ENCODE assay signal across 7 mouse cellular contexts in the genomic region with DNA sequence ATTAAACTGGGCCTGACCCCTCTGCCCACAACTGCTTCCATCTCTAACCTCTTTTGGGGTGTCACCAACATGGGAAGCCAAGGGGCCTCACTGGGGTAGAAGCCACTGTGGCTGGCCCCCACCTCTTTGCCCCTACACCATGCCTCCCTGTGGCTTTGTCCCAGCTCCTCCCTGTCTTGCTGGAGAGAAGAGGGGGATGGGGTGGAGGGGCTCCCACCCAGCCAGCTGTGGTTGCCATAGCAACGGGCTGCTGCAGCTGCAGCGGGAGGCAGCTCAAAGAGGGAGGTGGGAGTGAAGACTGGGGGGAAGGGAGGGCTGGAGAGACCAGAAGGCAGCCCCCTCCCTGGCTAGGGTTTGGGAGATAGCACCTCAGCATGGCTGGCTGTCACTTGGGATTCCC. TPM values are rescaled to one million over a fixed set of nuclear protein-coding genes. Genes with fewer than 3 reads are reported as not detected.
DNase-seq lines count a peak whose midpoint lies in the region; ATAC-seq and TF ChIP-seq lines count a peak whose summit lies in the region.

No protein-coding gene starts in this region.

- WGBS in lung, embryonic 14.5 days: 0% methylated on average over 2 of the region's 2 CpGs
- 3% methylated on average over 2 of the region's 2 CpGs for WGBS in embryonic facial prominence, embryonic 12.5 days
- WGBS in hindbrain, embryonic 13.5 days: 0% methylated on average over 2 of the region's 2 CpGs
- WGBS in midbrain, embryonic 14.5 days: 0% methylated on average over 2 of the region's 2 CpGs

- H3K36me3 ChIP-seq in lung, embryonic 14.5 days (ENCODE audit: insufficient read depth): 0 out of 2 replicates have a peak, but pooled peaks cover 4% of the 10 kb centered on the region
- no peaks in the 10 kb centered on the region for H3K36me3 ChIP-seq in embryonic facial prominence, embryonic 12.5 days
- H3K36me3 ChIP-seq in hindbrain, embryonic 13.5 days: peaks cover 36% of the 10 kb centered on the region
- peaks cover 34% of the 10 kb centered on the region for H3K36me3 ChIP-seq in midbrain, embryonic 14.5 days (ENCODE audit: control insufficient read depth, insufficient read depth, low read length)

- H3K27me3 ChIP-seq in lung, embryonic 14.5 days (ENCODE audit: insufficient read depth, low read length): no peaks in the 10 kb centered on the region
- no peaks in the 10 kb centered on the region for H3K27me3 ChIP-seq in embryonic facial prominence, embryonic 12.5 days
- H3K27me3 ChIP-seq in hindbrain, embryonic 13.5 days: no peaks in the 10 kb centered on the region
- H3K27me3 ChIP-seq in midbrain, embryonic 14.5 days (ENCODE audit: control insufficient read depth, insufficient read depth, low read length): no peaks in the 10 kb centered on the region

- H3K27ac ChIP-seq in lung, embryonic 14.5 days (ENCODE audit: low read depth): peak overlapping the region; percentile 95
- H3K27ac ChIP-seq in embryonic facial prominence, embryonic 12.5 days: peak overlapping the region; percentile 95
- peak overlapping the region; percentile 99 for H3K27ac ChIP-seq in hindbrain, embryonic 13.5 days
- H3K27ac ChIP-seq in midbrain, embryonic 14.5 days (replicated peaks; ENCODE audit: low read depth, low read length): peak overlapping the region; percentile 98

- peak overlapping the region; percentile 57 for H3K4me2 ChIP-seq in lung, embryonic 14.5 days
- H3K4me2 ChIP-seq in embryonic facial prominence, embryonic 12.5 days (replicated peaks): peak overlapping the region; percentile 44
- H3K4me2 ChIP-seq in hindbrain, embryonic 13.5 days: peak overlapping the region; percentile 43
- H3K4me2 ChIP-seq in midbrain, embryonic 14.5 days (ENCODE audit: low read length): peak overlapping the region; percentile 52

- no peaks in the 10 kb centered on the region for H3K9me3 ChIP-seq in lung, embryonic 14.5 days (ENCODE audit: low read depth, low read length)
- no peaks in the 10 kb centered on the region for H3K9me3 ChIP-seq in embryonic facial prominence, embryonic 12.5 days
- H3K9me3 ChIP-seq in hindbrain, embryonic 13.5 days: no peaks in the 10 kb centered on the region
- no peaks in the 10 kb centered on the region for H3K9me3 ChIP-seq in midbrain, embryonic 14.5 days (ENCODE audit: control insufficient read depth, low read length)

- peak overlapping the region; percentile 27; the same call in 1 of the 2 replicates for H3K9ac ChIP-seq in lung, embryonic 14.5 days
- 0 out of 2 replicates have a peak overlapping the region, but pooled peaks have one; percentile 15 for H3K9ac ChIP-seq in embryonic facial prominence, embryonic 12.5 days
- H3K9ac ChIP-seq in hindbrain, embryonic 13.5 days: peak overlapping the region; percentile 66
- H3K9ac ChIP-seq in midbrain, embryonic 14.5 days (replicated peaks; ENCODE audit: low read length): peak overlapping the region; percentile 38

- peak; percentile 72 for ATAC-seq in lung, embryonic 14.5 days (ENCODE audit: insufficient read depth)
- peak; percentile 61 for ATAC-seq in embryonic facial prominence, embryonic 12.5 days (ENCODE audit: insufficient number of reproducible peaks, insufficient read depth, low FRiP score, low TSS enrichment)
- peak; percentile 74 for ATAC-seq in hindbrain, embryonic 13.5 days (ENCODE audit: low FRiP score)
- peak; percentile 79 for ATAC-seq in midbrain, embryonic 14.5 days (ENCODE audit: low FRiP score, low TSS enrichment)

- no peak for TF ChIP-seq CTCF in lung, embryonic 14.5 days (IDR thresholded peaks at IDR 0.05; ENCODE audit: low read depth)

- DNase-seq in lung, embryonic 14.5 days: peak; percentile 95
- no peak for DNase-seq in lung, postnatal 36 days
- peak; percentile 96 for DNase-seq in midbrain, embryonic 14.5 days
- peak; percentile 83 for DNase-seq in thymus, postnatal 4 days
- DNase-seq in adrenal gland, postnatal 10 days: no peak

- H3K4me1 ChIP-seq in lung, embryonic 14.5 days (ENCODE audit: insufficient read depth): peaks cover 23% of the 10 kb centered on the region
- peaks cover 83% of the 10 kb centered on the region for H3K4me1 ChIP-seq in embryonic facial prominence, embryonic 12.5 days
- H3K4me1 ChIP-seq in hindbrain, embryonic 13.5 days (replicated peaks): peaks cover 93% of the 10 kb centered on the region
- peaks cover 86% of the 10 kb centered on the region for H3K4me1 ChIP-seq in midbrain, embryonic 14.5 days (ENCODE audit: control insufficient read depth, insufficient read depth, low read length)

- H3K4me3 ChIP-seq in lung, embryonic 14.5 days (ENCODE audit: low read depth, low read length): peak overlapping the region; percentile 17; the same call in 1 of the 2 replicates
- peak overlapping the region; percentile 10; the same call in 1 of the 2 replicates for H3K4me3 ChIP-seq in embryonic facial prominence, embryonic 12.5 days
- H3K4me3 ChIP-seq in hindbrain, embryonic 13.5 days: no peak overlapping the region
- no peak overlapping the region; the same call in 1 of the 2 replicates for H3K4me3 ChIP-seq in midbrain, embryonic 14.5 days (replicated peaks; ENCODE audit: low read depth, low read length)

RNA-seq across cellular contexts. Expression of a gene that starts 13.8 kb away (rescaled TPM):
- 13.5 and 14.7 TPM in 2 replicates for polyA plus RNA-seq in lung, embryonic 14.5 days (2014; fragmentation: Nextera tagmentation; extraction: Ambion mirVana)
- 25.7 and 27.9 TPM in 2 replicates for polyA plus RNA-seq in embryonic facial prominence, embryonic 12.5 days (2016; fragmentation: Nextera tagmentation; extraction: Ambion mirVana)
- 187 and 197 TPM in 2 replicates for polyA plus RNA-seq in hindbrain, embryonic 13.5 days (2015; fragmentation: Nextera tagmentation; extraction: Ambion mirVana)
- polyA plus RNA-seq in midbrain, embryonic 14.5 days (2014; fragmentation: Nextera tagmentation; extraction: Ambion mirVana): 203 and 214 TPM in 2 replicates
- total RNA-seq in adrenal gland, postnatal 10 days (2021): 1 to 10 TPM; 1.4 to 2.6 TPM

RNA-seq across cellular contexts. Expression of a gene that starts 28.4 kb away (rescaled TPM):
- 114 and 127 TPM in 2 replicates for polyA plus RNA-seq in lung, embryonic 14.5 days (2014; fragmentation: Nextera tagmentation; extraction: Ambion mirVana)
- polyA plus RNA-seq in embryonic facial prominence, embryonic 12.5 days (2016; fragmentation: Nextera tagmentation; extraction: Ambion mirVana): 17.1 and 19.6 TPM in 2 replicates
- polyA plus RNA-seq in hindbrain, embryonic 13.5 days (2015; fragmentation: Nextera tagmentation; extraction: Ambion mirVana): 8.6 and 13.1 TPM in 2 replicates
- polyA plus RNA-seq in midbrain, embryonic 14.5 days (2014; fragmentation: Nextera tagmentation; extraction: Ambion mirVana): 0.94 and 3.9 TPM in 2 replicates
- total RNA-seq in adrenal gland, postnatal 10 days (2021): 10 to 100 TPM; 13.8 to 14.3 TPM

RNA-seq across cellular contexts. Expression of a gene that starts 35.8 kb away (rescaled TPM):
- polyA plus RNA-seq in lung, embryonic 14.5 days (2014; fragmentation: Nextera tagmentation; extraction: Ambion mirVana): 243 and 265 TPM in 2 replicates
- polyA plus RNA-seq in embryonic facial prominence, embryonic 12.5 days (2016; fragmentation: Nextera tagmentation; extraction: Ambion mirVana): 94.0 and 104 TPM in 2 replicates
- polyA plus RNA-seq in hindbrain, embryonic 13.5 days (2015; fragmentation: Nextera tagmentation; extraction: Ambion mirVana): 42.4 and 44.0 TPM in 2 replicates
- polyA plus RNA-seq in midbrain, embryonic 14.5 days (2014; fragmentation: Nextera tagmentation; extraction: Ambion mirVana): 52.3 and 66.3 TPM in 2 replicates
- 10 to 100 TPM; 33.2 to 36.6 TPM for total RNA-seq in adrenal gland, postnatal 10 days (2021)

Comparison
In these comparisons a context has a peak if more than half of its experiments do, and no peak if none do; other contexts are left out.
1. DNase-seq: peak in lung, embryonic 14.5 days (single experiment), midbrain, embryonic 14.5 days (single experiment) and thymus, postnatal 4 days (single experiment); none in lung, postnatal 36 days (single experiment) and adrenal gland, postnatal 10 days (single experiment).
2. H3K4me3 ChIP-seq: peak in lung, embryonic 14.5 days (single experiment) and embryonic facial prominence, embryonic 12.5 days (single experiment); none in hindbrain, embryonic 13.5 days (single experiment) and midbrain, embryonic 14.5 days (single experiment).
3. H3K9ac ChIP-seq: peak in every context shown above with its lines; median percentile 66 in hindbrain, embryonic 13.5 days; 38 in midbrain, embryonic 14.5 days; 27 in lung, embryonic 14.5 days; 15 in embryonic facial prominence, embryonic 12.5 days.
4. Peak in every context shown above with its lines, with median percentiles within 50 percentile points of each other: ATAC-seq, H3K27ac ChIP-seq and H3K4me2 ChIP-seq.